Mouse (Mus musculus) liver, adult (tissue): Measurements from ENCODE around the gene Ccdc116.

Experiments used
- GATA4 ChIP-seq: IDR thresholded peaks from 2 replicates; pipeline ENCODE4 v1.6.1; 2014; ENCODE audit warnings: mild to moderate bottlenecking, low read length; ENCODE audit not compliant: insufficient replicate concordance

Ccdc116 gene

GRCm38 (mm10) chr16:17146772-17147235 lies at the start of gene Ccdc116:
Ccdc116 (minus strand) TSS chr16:17147229.
- TF ChIP-seq GATA4, result no peak

DNA sequence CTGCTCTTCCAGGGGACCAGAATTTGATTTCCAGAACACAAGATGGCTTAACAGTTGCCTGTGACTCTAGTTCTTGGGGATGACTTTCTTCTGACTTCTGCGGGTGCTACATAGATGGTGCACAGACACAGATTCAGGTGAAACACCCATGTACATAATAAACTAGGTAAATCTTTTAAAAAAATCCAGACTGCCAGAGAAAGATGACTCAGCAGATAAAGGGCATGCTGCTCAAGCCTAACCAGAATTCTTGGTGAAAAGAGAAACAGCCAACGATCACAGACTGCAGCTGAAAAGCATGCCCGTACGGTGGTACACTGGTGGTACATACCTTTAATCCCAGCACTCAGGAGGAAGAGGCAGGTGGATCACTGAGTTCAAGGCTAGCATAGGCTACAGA lies 46.8 kb upstream of the Ccdc116 start:
- TF ChIP-seq GATA4, result no peak

DNA sequence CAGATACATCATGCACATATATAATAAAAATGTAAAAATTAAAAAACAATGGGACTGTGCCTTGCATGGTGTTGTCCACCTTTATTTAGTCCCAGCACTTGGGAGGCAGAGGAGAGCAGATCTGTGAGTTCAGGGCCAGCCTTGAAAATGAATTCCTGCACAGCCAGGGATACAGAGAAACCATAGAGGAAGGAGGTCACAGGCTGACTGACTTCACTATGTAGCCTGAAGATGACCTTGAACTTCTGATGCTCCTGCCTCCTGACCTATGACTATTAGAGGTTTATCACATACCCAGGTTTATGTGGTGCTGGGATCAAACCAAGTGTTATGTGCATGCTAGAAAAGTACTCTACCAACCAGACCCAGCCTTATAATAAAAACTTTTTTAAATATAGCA lies 38.4 kb upstream of the Ccdc116 start:
- no peak for TF ChIP-seq GATA4

GRCm38 (mm10) chr16:17183003-17183402 lies 36.0 kb upstream of the Ccdc116 start:
- TF ChIP-seq GATA4, result no peak

- TF ChIP-seq GATA4, result no peak
Measured at GRCm38 (mm10) chr16:17182136-17182535, 35.1 kb upstream of the Ccdc116 start.

DNA sequence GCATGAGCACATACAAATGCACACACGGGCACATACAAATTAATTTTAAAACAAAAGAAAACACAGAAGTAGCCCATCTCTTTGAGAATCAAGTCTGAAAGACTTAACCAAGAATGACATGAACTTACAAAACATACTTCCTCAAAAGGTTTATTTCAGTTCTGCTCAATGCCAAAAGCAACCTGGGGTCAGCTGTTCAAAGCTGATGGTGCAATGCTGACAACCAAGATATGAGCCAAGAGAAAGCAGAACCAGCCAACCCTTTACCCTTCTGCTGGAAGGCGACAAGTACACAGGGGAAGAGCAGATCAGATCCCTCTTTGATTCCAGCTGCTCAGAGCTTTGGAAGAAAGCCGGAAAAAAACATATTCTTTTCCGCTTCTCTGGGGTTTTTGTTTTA lies 34.4 kb upstream of the Ccdc116 start:
- no peak for TF ChIP-seq GATA4

DNA sequence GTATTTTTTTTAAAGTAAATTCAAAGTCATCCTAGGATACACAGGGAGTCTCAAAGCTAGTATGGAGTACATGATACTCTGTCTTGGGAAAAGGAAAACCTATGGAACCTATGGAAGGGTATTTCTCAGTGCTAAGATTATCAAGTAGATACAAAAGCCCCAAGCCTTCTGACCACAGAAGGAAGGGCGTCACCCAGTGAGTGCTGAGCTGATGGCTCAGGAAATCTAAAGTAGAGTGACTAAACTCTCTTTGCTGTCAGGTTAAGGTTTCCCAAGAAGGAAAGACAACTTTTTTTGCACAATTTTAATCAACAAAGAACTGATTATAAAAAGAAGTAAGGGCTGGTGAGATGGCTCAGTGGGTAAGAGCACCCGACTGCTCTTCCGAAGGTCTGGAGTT lies 32.7 kb upstream of the Ccdc116 start:
- no peak for TF ChIP-seq GATA4

DNA sequence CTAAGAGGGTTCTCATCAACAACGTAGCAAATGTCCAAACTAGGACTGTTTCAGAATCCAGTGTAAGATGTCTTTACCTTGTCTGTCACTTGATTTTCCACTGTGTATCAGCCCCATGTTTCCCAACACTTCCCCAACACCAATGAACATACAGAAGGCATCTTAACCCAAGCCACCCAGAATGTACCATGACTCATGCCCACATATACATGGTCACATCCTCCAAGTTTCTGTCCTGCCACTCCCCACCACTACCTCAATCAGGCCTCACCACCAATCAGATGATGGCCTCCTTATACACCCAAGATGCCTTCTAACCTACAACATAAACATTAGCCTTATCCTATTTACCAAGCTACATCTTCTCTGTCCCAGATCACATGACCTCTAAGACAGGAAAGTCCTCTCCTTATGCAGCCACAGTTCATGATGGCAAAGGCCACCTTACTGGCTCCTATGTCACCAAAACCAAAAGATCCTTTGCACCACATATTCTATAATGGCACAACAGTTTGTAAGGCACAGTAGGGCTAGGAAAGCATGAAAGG lies 30.7 kb upstream of the Ccdc116 start:
- TF ChIP-seq GATA4, result no peak

GRCm38 (mm10) chr16:17175765-17176164 lies 28.7 kb upstream of the Ccdc116 start:
- no peak for TF ChIP-seq GATA4

DNA sequence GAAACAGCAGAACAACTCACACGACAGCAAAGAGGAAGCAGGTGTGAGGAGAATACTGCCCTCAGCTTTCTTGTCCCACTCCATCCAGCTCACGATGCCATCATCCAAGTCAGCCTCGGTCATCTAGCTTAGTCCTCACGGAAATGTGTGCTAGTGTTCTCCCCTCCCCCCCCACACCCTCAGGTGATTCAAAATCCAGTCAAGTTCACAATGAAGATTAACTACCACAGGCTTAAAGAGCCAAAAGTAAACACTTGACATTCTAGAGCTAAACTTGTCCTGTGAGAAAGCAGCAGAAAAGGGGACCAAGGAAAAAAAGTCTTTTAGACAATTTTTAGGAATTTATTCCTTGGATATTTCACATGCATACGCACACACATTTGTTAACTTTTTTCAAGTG lies 21.0 kb upstream of the Ccdc116 start:
- TF ChIP-seq GATA4, result no peak

DNA sequence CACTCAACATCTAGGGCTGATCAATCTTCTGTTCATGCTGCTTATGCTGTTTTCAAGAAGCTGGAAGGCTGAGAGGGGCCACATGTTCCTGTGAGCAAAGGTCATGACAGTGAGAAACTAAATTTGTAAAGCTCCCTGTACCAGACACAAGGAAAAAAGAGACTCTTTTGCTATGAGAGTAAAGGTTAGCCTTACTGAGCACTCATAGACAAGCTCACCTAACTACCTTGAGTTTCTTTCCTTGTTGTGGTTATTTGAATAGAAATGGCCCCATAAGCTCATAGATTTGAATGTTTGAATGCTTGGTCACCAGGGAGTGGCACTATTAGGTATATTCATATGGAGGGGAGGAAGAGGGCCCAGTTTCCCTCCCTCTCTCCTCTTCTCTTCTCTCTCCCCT lies 20.1 kb upstream of the Ccdc116 start:
- TF ChIP-seq GATA4, result no peak

- TF ChIP-seq GATA4, result no peak
Measured at GRCm38 (mm10) chr16:17154346-17154745, 7.3 kb upstream of the Ccdc116 start.

- TF ChIP-seq GATA4, result no peak
Measured at GRCm38 (mm10) chr16:17151874-17152273, 4.8 kb upstream of the Ccdc116 start.

DNA sequence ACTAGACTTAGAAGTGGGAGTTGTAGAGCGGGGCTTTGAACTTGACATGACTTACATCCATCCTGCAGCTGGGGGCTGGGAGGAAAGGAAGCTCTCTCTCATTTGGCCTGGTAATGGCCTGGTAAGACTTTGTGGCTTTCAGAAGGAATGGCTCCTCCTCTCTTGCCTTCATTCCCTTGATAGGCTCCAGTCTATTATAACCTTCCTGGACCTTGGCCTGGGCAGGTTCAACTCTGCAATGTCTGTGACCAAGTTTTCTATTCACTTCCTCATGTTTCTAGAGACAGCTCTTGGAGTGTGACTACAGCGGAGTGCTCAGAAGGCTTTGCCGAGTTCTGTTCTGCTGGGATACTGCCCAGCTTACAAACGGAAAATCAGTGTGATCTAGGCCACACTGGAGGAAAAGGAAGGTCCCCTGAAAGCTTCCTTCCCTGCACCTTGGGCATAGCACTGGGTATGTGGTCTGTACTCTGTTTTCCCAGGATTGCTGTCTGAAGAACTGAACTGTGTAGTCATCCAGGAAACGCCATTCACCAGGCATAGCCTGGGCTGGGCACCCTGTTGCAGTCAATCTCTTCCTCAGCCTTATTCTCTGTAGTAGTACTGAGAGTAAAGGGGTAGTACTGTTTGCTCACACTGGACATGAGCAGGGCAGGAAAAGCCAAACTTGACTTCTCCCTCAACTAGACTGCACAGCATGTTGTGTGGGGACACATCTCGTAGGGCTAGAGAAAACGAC lies 3.7 kb upstream of the Ccdc116 start:
- no peak for TF ChIP-seq GATA4

DNA sequence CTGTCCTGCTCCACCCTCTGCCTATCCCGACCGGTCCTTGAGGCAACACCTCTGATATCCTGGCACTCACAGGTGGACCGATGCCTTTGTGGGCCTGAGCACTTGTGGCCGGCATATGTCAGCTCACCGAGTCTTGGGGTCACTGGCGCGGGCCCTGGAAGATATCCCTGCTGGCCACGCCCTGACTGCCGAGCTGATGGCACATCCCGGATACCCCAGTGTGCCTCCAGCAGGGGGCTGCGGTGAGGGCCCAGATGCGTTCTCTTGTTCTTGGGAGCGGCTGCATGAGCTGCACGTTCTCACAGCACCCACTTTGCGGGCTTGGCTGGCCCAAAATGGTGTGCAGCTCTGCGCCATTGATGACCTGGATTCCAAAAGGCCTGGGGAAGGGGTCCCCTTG lies 1.1 kb upstream of the Ccdc116 start:
- TF ChIP-seq GATA4, result no peak

- TF ChIP-seq GATA4, result no peak
Measured at GRCm38 (mm10) chr16:17147391-17147929, 431 bp upstream of the Ccdc116 start.
